Mouse (Mus musculus) ovary, postnatal 14 days (tissue): Measurements from ENCODE around the gene Baiap3.

Experiments used
- DNase-seq: peaks from one replicate; pipeline ENCODE4 v3.0.0; 2022; ENCODE audit warnings: low spot score

Baiap3 gene

GRCm38 (mm10) chr17:25256140-25256754, at the start of gene Baiap3:
Gene Baiap3 (minus strand): TSS chr17:25256364.
- no peak for DNase-seq

- DNase-seq, result no peak
These were observed 41.9 kb upstream of the Baiap3 start, which contains the start of gene Prss34 for GRCm38 (mm10) chr17:25298094-25298493. Gene Prss34 (plus strand): TSS chr17:25298394.

- no peak for DNase-seq
These were observed 37.9 kb upstream of the Baiap3 start for GRCm38 (mm10) chr17:25294111-25294510.

GRCm38 (mm10) chr17:25293495-25293894, 37.3 kb upstream of the Baiap3 start:
- DNase-seq, result no peak

- DNase-seq, result no peak
These were observed 34.2 kb upstream of the Baiap3 start for GRCm38 (mm10) chr17:25290411-25290810.

GRCm38 (mm10) chr17:25288842-25289241, 32.7 kb upstream of the Baiap3 start:
- no peak for DNase-seq

- DNase-seq, result peak; percentile 66
These were observed 28.9 kb upstream of the Baiap3 start for GRCm38 (mm10) chr17:25285033-25285432.

GRCm38 (mm10) chr17:25282133-25282532, 26.0 kb upstream of the Baiap3 start:
- no peak for DNase-seq

- DNase-seq, result no peak
These were observed 19.7 kb upstream of the Baiap3 start for GRCm38 (mm10) chr17:25275833-25276232.

GRCm38 (mm10) chr17:25274571-25275346, 18.6 kb upstream of the Baiap3 start, which contains the start of gene Ube2i:
Gene Ube2i (minus strand): TSS chr17:25274622.
- no peak for DNase-seq

- peak; percentile 95 for DNase-seq
These were observed 17.7 kb upstream of the Baiap3 start for GRCm38 (mm10) chr17:25273706-25274501.

GRCm38 (mm10) chr17:25272951-25273705, 17.0 kb upstream of the Baiap3 start:
- peak; percentile 84 for DNase-seq

- no peak for DNase-seq
These were observed 16.2 kb upstream of the Baiap3 start for GRCm38 (mm10) chr17:25272326-25272725.

GRCm38 (mm10) chr17:25270795-25271335, 14.7 kb upstream of the Baiap3 start:
- DNase-seq, result no peak

GRCm38 (mm10) chr17:25264453-25264852, 8.3 kb upstream of the Baiap3 start:
- DNase-seq, result no peak

GRCm38 (mm10) chr17:25257804-25258261, 1.7 kb upstream of the Baiap3 start:
- no peak for DNase-seq

GRCm38 (mm10) chr17:25255110-25255509, 1.1 kb downstream of the Baiap3 start:
- no peak for DNase-seq

GRCm38 (mm10) chr17:25253760-25254159, 2.4 kb downstream of the Baiap3 start:
- DNase-seq, result no peak

- DNase-seq, result no peak
These were observed 3.5 kb downstream of the Baiap3 start for GRCm38 (mm10) chr17:25252643-25253042.

- DNase-seq, result no peak
These were observed 5.9 kb downstream of the Baiap3 start for GRCm38 (mm10) chr17:25250181-25250835.
